Mouse (Mus musculus) stomach, embryonic 16.5 days (tissue): ENCODE data around the gene Kcnmb3. TPM values are rescaled to one million over a fixed set of nuclear protein-coding genes. Genes with fewer than 3 reads are reported as not detected.
A peak's percentile ranks its signal among the peaks of the same experiment; 100 is the strongest.

Source experiments
- ATAC-seq: fragments of 200-750 bp; cut with Nextera tagmentation; 2 replicates; pipeline ENCODE4 v1.8.0; 2017; ENCODE audit warnings: moderate number of reproducible peaks, moderate TSS enrichment; ENCODE audit not compliant: insufficient read depth, low FRiP score
- H3K27ac ChIP-seq: fragments of 300-500 bp; sonication (generic); 2 replicates; pipeline ENCODE4 v1.5.1; 2014; ENCODE audit warnings: low read length
- H3K27me3 ChIP-seq: fragments of 300-500 bp; sonication (generic); 2 replicates; pipeline ENCODE4 v1.6.1; 2014; ENCODE audit warnings: low read length, control low read depth, mixed read lengths; ENCODE audit not compliant: control insufficient read depth, insufficient read depth
- H3K36me3 ChIP-seq: fragments of 300-500 bp; sonication (generic); 2 replicates; pipeline ENCODE4 v1.6.1; 2014; ENCODE audit warnings: low read length; ENCODE audit not compliant: control insufficient read depth, insufficient read depth
- H3K4me1 ChIP-seq: fragments of 300-500 bp; sonication (generic); 2 replicates; pipeline ENCODE4 v1.6.1; 2014; ENCODE audit warnings: low read length, control low read depth, mixed read lengths; ENCODE audit not compliant: control insufficient read depth, insufficient read depth
- H3K4me2 ChIP-seq: fragments of 300-500 bp; sonication (generic); 2 replicates; pipeline ENCODE4 v1.6.1; 2014; ENCODE audit warnings: low read depth, low read length, mixed read lengths
- H3K4me3 ChIP-seq: fragments of 300-500 bp; sonication (generic); replicated peaks from 2 replicates; pipeline ENCODE4 v1.5.1; 2014; ENCODE audit warnings: mild to moderate bottlenecking, low read length
- H3K9ac ChIP-seq: fragments of 300-500 bp; sonication (generic); 2 replicates; pipeline ENCODE4 v1.6.1; 2014; ENCODE audit warnings: low read length
- H3K9me3 ChIP-seq: fragments of 300-500 bp; sonication (generic); replicated peaks from 2 replicates; pipeline ENCODE4 v1.6.1; 2016; ENCODE audit warnings: low read length, control low read depth; ENCODE audit not compliant: control insufficient read depth
- WGBS: fragments of 180-500 bp; shearing (Covaris S2); extraction: QIAGEN DNeasy Blood & Tissue Kit; methylation state at CpG from one replicate; pipeline ENCODE4 v1.1.7; 2014; 5-methylcytosine and 5-hydroxymethylcytosine counted together
- polyA plus RNA-seq: library from polyadenylated mRNA; unstranded; fragments of >200 nt; fragmentation: Nextera tagmentation; extraction: Ambion mirVana; gene quantifications from 2 replicates; pipeline ENCODE4 v1.2.1, GENCODE M21; 2015

Gene Kcnmb3
- polyA plus RNA-seq, result 0.17 TPM in 1 of 2 replicates, not detected in the other

- H3K27me3 ChIP-seq, result no peaks in the 10 kb centered on the region
- peaks cover 9% of the 10 kb centered on the region for H3K4me1 ChIP-seq
- H3K9ac ChIP-seq, result no peak within 1 kb of the TSS
- H3K27ac ChIP-seq, result no peak within 1 kb of the TSS
- H3K4me2 ChIP-seq, result no peak within 1 kb of the TSS
- H3K36me3 ChIP-seq, result no peaks in the 10 kb centered on the region
- ATAC-seq, result no peak
- WGBS, result 74% methylated on average over 11 of the region's 11 CpGs
- no peak within 1 kb of the TSS for H3K4me3 ChIP-seq
- H3K9me3 ChIP-seq, result no peaks in the 10 kb centered on the region
Observed at GRCm38 (mm10) chr3:32492097-32493090, at the start of gene Kcnmb3. TSS of gene Kcnmb3 (minus strand) at chr3:32492231.

GRCm38 (mm10) chr3:32538091-32538490 is 46.1 kb upstream of the Kcnmb3 start:
- Histone ChIP-seq H3K27ac (no peak overlapping the region), H3K9ac (no peak overlapping the region), H3K9me3 (no peaks in the 10 kb centered on the region), H3K27me3 (no peaks in the 10 kb centered on the region), H3K36me3 (peaks cover 5% of the 10 kb centered on the region; the same call in 1 of the 2 replicates), H3K4me3 (no peak overlapping the region), H3K4me1 (no peaks in the 10 kb centered on the region), H3K4me2 (no peak overlapping the region)
- 94% methylated on average over 5 of the region's 5 CpGs for WGBS
- no peak for ATAC-seq

- no peaks in the 10 kb centered on the region for H3K27me3 ChIP-seq
- WGBS, result 77% methylated on average over 1 of the region's 1 CpGs
- no peaks in the 10 kb centered on the region for H3K4me1 ChIP-seq
- no peak overlapping the region for H3K9ac ChIP-seq
- no peak overlapping the region for H3K4me2 ChIP-seq
- peaks cover 5% of the 10 kb centered on the region; the same call in 1 of the 2 replicates for H3K36me3 ChIP-seq
- H3K9me3 ChIP-seq, result no peaks in the 10 kb centered on the region
- no peak overlapping the region for H3K4me3 ChIP-seq
- no peak for ATAC-seq
- no peak overlapping the region for H3K27ac ChIP-seq
Observed at GRCm38 (mm10) chr3:32537556-32537955, 45.5 kb upstream of the Kcnmb3 start.

GRCm38 (mm10) chr3:32535692-32536091 is 43.7 kb upstream of the Kcnmb3 start:
- H3K9ac ChIP-seq, result no peak overlapping the region
- H3K27ac ChIP-seq, result no peak overlapping the region
- no peak overlapping the region for H3K4me3 ChIP-seq
- H3K36me3 ChIP-seq, result peaks cover 3% of the 10 kb centered on the region; the same call in 1 of the 2 replicates
- no peak overlapping the region for H3K4me2 ChIP-seq
- no peaks in the 10 kb centered on the region for H3K4me1 ChIP-seq
- H3K9me3 ChIP-seq, result no peaks in the 10 kb centered on the region
- no peaks in the 10 kb centered on the region for H3K27me3 ChIP-seq
- 60% methylated on average over 1 of the region's 1 CpGs for WGBS
- no peak for ATAC-seq

- Histone ChIP-seq H3K36me3 (0 out of 2 replicates have a peak, but pooled peaks cover 9% of the 10 kb centered on the region), H3K27me3 (no peaks in the 10 kb centered on the region), H3K9me3 (no peaks in the 10 kb centered on the region), H3K4me3 (peak overlapping the region; percentile 71), H3K9ac (peak overlapping the region; percentile 83), H3K4me1 (no peaks in the 10 kb centered on the region), H3K4me2 (peak overlapping the region; percentile 67), H3K27ac (peak overlapping the region; percentile 53; the same call in 1 of the 2 replicates)
- 14% methylated on average over 5 of the region's 5 CpGs for WGBS
- no peak for ATAC-seq
Observed at GRCm38 (mm10) chr3:32530041-32530440, 38.0 kb upstream of the Kcnmb3 start.

- under 1% methylated on average over 47 of the region's 47 CpGs for WGBS
- peak within 1 kb of the TSS; percentile 53 for H3K27ac ChIP-seq
- H3K27me3 ChIP-seq, result no peaks in the 10 kb centered on the region
- ATAC-seq, result peak; percentile 99
- no peaks in the 10 kb centered on the region for H3K4me1 ChIP-seq
- peak within 1 kb of the TSS; percentile 71 for H3K4me3 ChIP-seq
- H3K36me3 ChIP-seq, result 0 out of 2 replicates have a peak, but pooled peaks cover 9% of the 10 kb centered on the region
- no peaks in the 10 kb centered on the region for H3K9me3 ChIP-seq
- H3K9ac ChIP-seq, result peak within 1 kb of the TSS; percentile 83
- peak within 1 kb of the TSS; percentile 67 for H3K4me2 ChIP-seq
Observed at GRCm38 (mm10) chr3:32529303-32529898, 37.4 kb upstream of the Kcnmb3 start, which contains the start of gene Mfn1. TSS of gene Mfn1 (plus strand) at chr3:32529465.

GRCm38 (mm10) chr3:32527181-32527580 is 35.1 kb upstream of the Kcnmb3 start:
- Histone ChIP-seq H3K4me2 (no peak overlapping the region), H3K27me3 (no peaks in the 10 kb centered on the region), H3K27ac (no peak overlapping the region), H3K9me3 (no peaks in the 10 kb centered on the region), H3K4me3 (no peak overlapping the region), H3K4me1 (no peaks in the 10 kb centered on the region), H3K36me3 (peaks cover 22% of the 10 kb centered on the region), H3K9ac (no peak overlapping the region)
- 87% methylated on average over 4 of the region's 4 CpGs for whole genome bisulfite sequencing
- no peak for ATAC-seq

- no peaks in the 10 kb centered on the region for H3K9me3 ChIP-seq
- no peak for ATAC-seq
- no peak overlapping the region for H3K4me3 ChIP-seq
- no peak overlapping the region for H3K27ac ChIP-seq
- peaks cover 15% of the 10 kb centered on the region; the same call in 1 of the 2 replicates for H3K4me1 ChIP-seq
- no peaks in the 10 kb centered on the region for H3K27me3 ChIP-seq
- no peak overlapping the region for H3K9ac ChIP-seq
- H3K4me2 ChIP-seq, result no peak overlapping the region
- H3K36me3 ChIP-seq, result peaks cover 6% of the 10 kb centered on the region
Observed at GRCm38 (mm10) chr3:32513528-32513927, 21.5 kb upstream of the Kcnmb3 start.
